ENCODE assay signal across 8 mouse cellular contexts in genomic region chr5:131643176-131644174, GRCm38 (mm10).
DNase-seq lines count a peak whose midpoint lies in the region; ATAC-seq and TF ChIP-seq lines count a peak whose summit lies in the region.

No protein-coding gene starts in this region.

- DNase-seq in cerebellum, adult 11 months, result peak; percentile 17
- peak; percentile 43 to 45 for DNase-seq in heart, postnatal 10 days
- peak; percentile 51 to 62 for DNase-seq in layer of hippocampus, adult 2 months (ENCODE audit: low spot score in 2 of 2)
- no peak for DNase-seq in spleen, postnatal 14 days (ENCODE audit: low spot score in 2 of 2)
- DNase-seq in lung, postnatal 14 days, result no peak
- DNase-seq in urinary bladder, postnatal 14 days (ENCODE audit: low spot score), result no peak

- intact Hi-C loops in heart, postnatal 10 days (cut with DNase I), result no loop called here

- H3K27me3 ChIP-seq in embryonic facial prominence, embryonic 13.5 days, result peaks cover 15% of the 10 kb centered on the region
- H3K27me3 ChIP-seq in midbrain, embryonic 13.5 days, result peaks cover 37% of the 10 kb centered on the region

- peaks cover 46% of the 10 kb centered on the region for H3K4me1 ChIP-seq in embryonic facial prominence, embryonic 13.5 days
- H3K4me1 ChIP-seq in midbrain, embryonic 13.5 days (replicated peaks), result peaks cover 76% of the 10 kb centered on the region

- H3K4me2 ChIP-seq in embryonic facial prominence, embryonic 13.5 days, result no peak overlapping the region
- 0 out of 2 replicates have a peak overlapping the region, but pooled peaks have one; percentile 2 for H3K4me2 ChIP-seq in midbrain, embryonic 13.5 days (replicated peaks)

- ATAC-seq in embryonic facial prominence, embryonic 13.5 days (ENCODE audit: insufficient number of reproducible peaks, insufficient read depth, low FRiP score, low TSS enrichment, low read depth), result peak; percentile 38; the same call in 1 of the 2 replicates
- ATAC-seq in midbrain, embryonic 13.5 days, result peak; percentile 77

- no peak for TF ChIP-seq CTCF in layer of hippocampus, adult 2 months (conservative IDR thresholded peaks at IDR 0.05)

- H3K27ac ChIP-seq in embryonic facial prominence, embryonic 13.5 days, result 0 out of 2 replicates have a peak overlapping the region, but pooled peaks have one; percentile 28
- H3K27ac ChIP-seq in layer of hippocampus, adult 2 months, result peak overlapping the region; percentile 80
- peak overlapping the region; percentile 70 for H3K27ac ChIP-seq in midbrain, embryonic 13.5 days

- no peaks in the 10 kb centered on the region for H3K36me3 ChIP-seq in embryonic facial prominence, embryonic 13.5 days
- no peaks in the 10 kb centered on the region for H3K36me3 ChIP-seq in midbrain, embryonic 13.5 days

- H3K4me3 ChIP-seq in embryonic facial prominence, embryonic 13.5 days, result no peak overlapping the region
- no peak overlapping the region for H3K4me3 ChIP-seq in layer of hippocampus, adult 2 months
- no peak overlapping the region for H3K4me3 ChIP-seq in midbrain, embryonic 13.5 days (replicated peaks)

- no peaks in the 10 kb centered on the region for H3K9me3 ChIP-seq in embryonic facial prominence, embryonic 13.5 days
- H3K9me3 ChIP-seq in midbrain, embryonic 13.5 days, result no peaks in the 10 kb centered on the region

- H3K9ac ChIP-seq in embryonic facial prominence, embryonic 13.5 days, result no peak overlapping the region
- H3K9ac ChIP-seq in midbrain, embryonic 13.5 days (replicated peaks), result no peak overlapping the region

- 38% methylated on average over 23 of the region's 23 CpGs for WGBS in embryonic facial prominence, embryonic 13.5 days
- WGBS in midbrain, embryonic 13.5 days, result 17% methylated on average over 23 of the region's 23 CpGs

Comparison
In these comparisons a context has a peak if more than half of its experiments do, and no peak if none do; other contexts are left out.
1. DNase-seq: peak in cerebellum, adult 11 months (single experiment), heart, postnatal 10 days (2 of 2) and layer of hippocampus, adult 2 months (2 of 2); none in spleen, postnatal 14 days (0 of 2), lung, postnatal 14 days (single experiment) and urinary bladder, postnatal 14 days (single experiment).
2. H3K27ac ChIP-seq: peak in every context shown above with its lines; median percentile 80 in layer of hippocampus, adult 2 months; 70 in midbrain, embryonic 13.5 days; 28 in embryonic facial prominence, embryonic 13.5 days.